Mouse (Mus musculus): ENCODE data around the gene Arhgap22.

GRCm38 (mm10) chr14:33244946-33245345 is 31.1 kb downstream of the Arhgap22 start:
- TF ChIP-seq CTCF (IDR thresholded peaks at IDR 0.05; ENCODE audit: low read depth, low read length) (no peak), POLR2A (IDR thresholded peaks at IDR 0.05; ENCODE audit: borderline replicate concordance, low read depth, low read length) (no peak)
